Mouse (Mus musculus) embryonic facial prominence, embryonic 14.5 days (tissue): ENCODE results near the gene Svbp. TPM values are rescaled to one million over a fixed set of nuclear protein-coding genes. Genes with fewer than 3 reads are reported as not detected.

ENCODE experiments used
- ATAC-seq: fragments of 200-750 bp; cut with Nextera tagmentation; 2 replicates; pipeline ENCODE4 v1.8.0; 2017; ENCODE audit warnings: low read depth, moderate number of reproducible peaks, moderate TSS enrichment
- DNase-seq: peaks from one replicate; pipeline ENCODE4 v3.0.0-alpha.2; 2015; ENCODE audit warnings: low spot score
- H3K27ac ChIP-seq: fragments of 300-500 bp; sonication (generic); replicated peaks from 2 replicates; pipeline ENCODE4 v1.5.1; 2014; ENCODE audit warnings: low read depth, mild to moderate bottlenecking, low read length, moderate library complexity
- H3K27me3 ChIP-seq: fragments of 300-500 bp; sonication (generic); replicated peaks from 2 replicates; pipeline ENCODE4 v1.6.1; 2014; ENCODE audit warnings: low read length; ENCODE audit not compliant: control insufficient read depth, insufficient read depth
- H3K36me3 ChIP-seq: fragments of 300-500 bp; sonication (generic); 2 replicates; pipeline ENCODE4 v1.6.1; 2014; ENCODE audit warnings: low read length, mixed read lengths; ENCODE audit not compliant: control insufficient read depth, insufficient read depth
- H3K4me1 ChIP-seq: fragments of 300-500 bp; sonication (generic); 2 replicates; pipeline ENCODE4 v1.6.1; 2014; ENCODE audit warnings: antibody characterized with exemption, low read length; ENCODE audit not compliant: control insufficient read depth, insufficient read depth
- H3K4me2 ChIP-seq: fragments of 300-500 bp; sonication (generic); 2 replicates; pipeline ENCODE4 v1.6.1; 2014; ENCODE audit warnings: low read depth, mild to moderate bottlenecking, low read length, moderate library complexity, mixed read lengths
- H3K4me3 ChIP-seq: fragments of 300-500 bp; sonication (generic); 2 replicates; pipeline ENCODE4 v1.5.1; 2014; ENCODE audit warnings: low read depth, mild to moderate bottlenecking, low read length
- H3K9ac ChIP-seq: fragments of 300-500 bp; sonication (generic); 2 replicates; pipeline ENCODE4 v1.6.1; 2014; ENCODE audit warnings: low read depth, mild to moderate bottlenecking, low read length, moderate library complexity, mixed read lengths
- H3K9me3 ChIP-seq: fragments of 300-500 bp; sonication (generic); 2 replicates; pipeline ENCODE4 v1.6.1; 2016; ENCODE audit warnings: low read length; ENCODE audit not compliant: control insufficient read depth
- WGBS: fragments of 180-500 bp; shearing (Covaris S2); extraction: QIAGEN DNeasy Blood & Tissue Kit; methylation state at CpG from one replicate; pipeline ENCODE4 v1.1.7; 2014; 5-methylcytosine and 5-hydroxymethylcytosine counted together
- polyA plus RNA-seq: library from polyadenylated mRNA; unstranded; fragments of >200 nt; fragmentation: Nextera tagmentation; extraction: Ambion mirVana; gene quantifications from 2 replicates; pipeline ENCODE4 v1.2.1, GENCODE M21; 2014

Gene Svbp
- polyA plus RNA-seq, 1 experiment from 2014 or later, result 243 TPM

GRCm38 (mm10) chr4:119232410-119233255 lies 37.5 kb downstream of the Svbp start, which contains the start of the genes AU022252 and P3h1:
Gene AU022252, minus strand, starts transcription at chr4:119232712.
Gene P3h1, plus strand, starts transcription at chr4:119232915.
- Histone ChIP-seq H3K9ac (peak within 1 kb of the TSS; percentile 91), H3K9me3 (no peaks in the 10 kb centered on the region), H3K4me2 (peak within 1 kb of the TSS; percentile 81), H3K27me3 (no peaks in the 10 kb centered on the region), H3K4me1 (peaks cover 11% of the 10 kb centered on the region), H3K36me3 (peaks cover 35% of the 10 kb centered on the region), H3K4me3 (peak within 1 kb of the TSS; percentile 95), H3K27ac (peak within 1 kb of the TSS; percentile 70)
- ATAC-seq (peak; percentile 96), DNase-seq (peak; percentile 100)
- 0% methylated on average over 35 of the region's 71 CpGs for WGBS

GRCm38 (mm10) chr4:119233256-119233901 lies 38.3 kb downstream of the Svbp start:
- ATAC-seq, result peak; percentile 50
- WGBS, result 0% methylated on average over 31 of the region's 36 CpGs

GRCm38 (mm10) chr4:119234348-119234747 lies 39.2 kb downstream of the Svbp start:
- 59% methylated on average over 3 of the region's 3 CpGs for WGBS
- Histone ChIP-seq H3K4me3 (peak overlapping the region; percentile 95), H3K4me2 (peak overlapping the region; percentile 72), H3K9me3 (no peaks in the 10 kb centered on the region), H3K36me3 (peaks cover 37% of the 10 kb centered on the region), H3K4me1 (peaks cover 11% of the 10 kb centered on the region), H3K27ac (peak overlapping the region; percentile 70; the same call in 1 of the 2 replicates), H3K9ac (peak overlapping the region; percentile 91), H3K27me3 (no peaks in the 10 kb centered on the region)
- no peak for ATAC-seq
- no peak for DNase-seq

More at GRCm38 (mm10) chr4:119233256-119233901, 38.3 kb downstream of the Svbp start:
- Histone ChIP-seq H3K4me2 (peak overlapping the region; percentile 72), H3K4me1 (peaks cover 11% of the 10 kb centered on the region), H3K9me3 (no peaks in the 10 kb centered on the region), H3K27me3 (no peaks in the 10 kb centered on the region), H3K27ac (peak overlapping the region; percentile 70), H3K36me3 (peaks cover 36% of the 10 kb centered on the region), H3K9ac (peak overlapping the region; percentile 91), H3K4me3 (peak overlapping the region; percentile 95)
- DNase-seq, result peak; percentile 94

GRCm38 (mm10) chr4:119238661-119239060 lies 43.6 kb downstream of the Svbp start:
- Histone ChIP-seq H3K9me3 (no peaks in the 10 kb centered on the region), H3K27me3 (no peaks in the 10 kb centered on the region), H3K9ac (no peak overlapping the region), H3K36me3 (peaks cover 78% of the 10 kb centered on the region), H3K27ac (no peak overlapping the region), H3K4me1 (peaks cover 4% of the 10 kb centered on the region; the same call in 1 of the 2 replicates), H3K4me3 (no peak overlapping the region), H3K4me2 (no peak overlapping the region)
- ATAC-seq (no peak), DNase-seq (no peak)
- WGBS, result 69% methylated on average over 3 of the region's 3 CpGs

GRCm38 (mm10) chr4:119239181-119239682 lies 44.1 kb downstream of the Svbp start:
- peak overlapping the region; percentile 73; the same call in 1 of the 2 replicates for H3K27ac ChIP-seq
- H3K27me3 ChIP-seq, result no peaks in the 10 kb centered on the region
- H3K9ac ChIP-seq, result peak overlapping the region; percentile 56; the same call in 1 of the 2 replicates
- ATAC-seq (peak; percentile 76), DNase-seq (peak; percentile 91)
- peak overlapping the region; percentile 27; the same call in 1 of the 2 replicates for H3K4me2 ChIP-seq
- peak overlapping the region; percentile 14; the same call in 1 of the 2 replicates for H3K4me3 ChIP-seq
- peaks cover 4% of the 10 kb centered on the region; the same call in 1 of the 2 replicates for H3K4me1 ChIP-seq
- peaks cover 83% of the 10 kb centered on the region for H3K36me3 ChIP-seq
- no peaks in the 10 kb centered on the region for H3K9me3 ChIP-seq
- whole genome bisulfite sequencing, result 41% methylated on average over 12 of the region's 12 CpGs

- H3K9me3 ChIP-seq, result no peaks in the 10 kb centered on the region
- no peak overlapping the region for H3K27ac ChIP-seq
- ATAC-seq (no peak), DNase-seq (no peak)
- WGBS, result 89% methylated on average over 14 of the region's 14 CpGs
- H3K27me3 ChIP-seq, result no peaks in the 10 kb centered on the region
- H3K36me3 ChIP-seq, result peaks cover 91% of the 10 kb centered on the region
- no peak overlapping the region for H3K4me2 ChIP-seq
- no peak overlapping the region for H3K9ac ChIP-seq
- no peaks in the 10 kb centered on the region for H3K4me1 ChIP-seq
- no peak overlapping the region for H3K4me3 ChIP-seq
Measured at GRCm38 (mm10) chr4:119241664-119242063, 46.6 kb downstream of the Svbp start.

- H3K27me3 ChIP-seq, result no peaks in the 10 kb centered on the region
- ATAC-seq (no peak), DNase-seq (no peak)
- WGBS, result 89% methylated on average over 12 of the region's 12 CpGs
- no peak overlapping the region for H3K9ac ChIP-seq
- H3K4me2 ChIP-seq, result no peak overlapping the region
- H3K27ac ChIP-seq, result no peak overlapping the region
- no peak overlapping the region for H3K4me3 ChIP-seq
- peaks cover 87% of the 10 kb centered on the region for H3K36me3 ChIP-seq
- H3K4me1 ChIP-seq, result no peaks in the 10 kb centered on the region
- no peaks in the 10 kb centered on the region for H3K9me3 ChIP-seq
Measured at GRCm38 (mm10) chr4:119242571-119242970, 47.5 kb downstream of the Svbp start.

- Histone ChIP-seq H3K27ac (no peak overlapping the region), H3K9me3 (no peaks in the 10 kb centered on the region), H3K36me3 (peaks cover 83% of the 10 kb centered on the region), H3K27me3 (no peaks in the 10 kb centered on the region), H3K4me2 (no peak overlapping the region), H3K9ac (no peak overlapping the region), H3K4me1 (no peaks in the 10 kb centered on the region), H3K4me3 (no peak overlapping the region)
- no peak for ATAC-seq
- no peak for DNase-seq
- WGBS, result 86% methylated on average over 22 of the region's 22 CpGs
Measured at GRCm38 (mm10) chr4:119244468-119245240, 49.5 kb downstream of the Svbp start.
